Mouse (Mus musculus) skeletal muscle tissue, adult 2 months (tissue): ENCODE measurements around the gene Etl4.
A peak's percentile ranks its signal among the peaks of the same experiment; 100 is the strongest.
"Not testable (repeated sequence)": the region's sequence is repeated elsewhere in the genome, so short reads cannot be mapped to it uniquely, and the experiment has no call there.

Experiments
- DNase-seq: peaks from one replicate; pipeline ENCODE4 v3.0.0-alpha.2; 2012; ENCODE audit warnings: low read depth, low spot score

Etl4 gene

GRCm38 (mm10) chr2:20167566-20167965, 258.0 kb downstream of the Etl4 start:
- DNase-seq: no peak

GRCm38 (mm10) chr2:20168156-20168555, 258.6 kb downstream of the Etl4 start:
- no peak for DNase-seq

- not testable (repeated sequence) for DNase-seq
Observed at GRCm38 (mm10) chr2:20176456-20177184, 267.0 kb downstream of the Etl4 start.

GRCm38 (mm10) chr2:20177236-20177635, 267.7 kb downstream of the Etl4 start:
- not testable (repeated sequence) for DNase-seq

- not testable (repeated sequence) for DNase-seq
Observed at GRCm38 (mm10) chr2:20180561-20180960, 271.0 kb downstream of the Etl4 start.

- DNase-seq: not testable (repeated sequence)
Observed at GRCm38 (mm10) chr2:20187223-20187622, 277.6 kb downstream of the Etl4 start.

- no peak for DNase-seq
Observed at GRCm38 (mm10) chr2:20203011-20203410, 293.4 kb downstream of the Etl4 start.

GRCm38 (mm10) chr2:20206647-20207046, 297.1 kb downstream of the Etl4 start:
- DNase-seq: no peak

GRCm38 (mm10) chr2:20208683-20209194, 299.2 kb downstream of the Etl4 start:
- no peak for DNase-seq

- DNase-seq: no peak
Observed at GRCm38 (mm10) chr2:20209359-20209758, 299.8 kb downstream of the Etl4 start.

GRCm38 (mm10) chr2:20216275-20216674, 306.7 kb downstream of the Etl4 start:
- no peak for DNase-seq

GRCm38 (mm10) chr2:20216686-20217437, 307.3 kb downstream of the Etl4 start:
- DNase-seq: no peak

- no peak for DNase-seq
Observed at GRCm38 (mm10) chr2:20231371-20231770, 321.8 kb downstream of the Etl4 start.

GRCm38 (mm10) chr2:20248043-20248664, 338.6 kb downstream of the Etl4 start:
- DNase-seq: no peak

GRCm38 (mm10) chr2:20249403-20249802, 339.8 kb downstream of the Etl4 start:
- peak; percentile 14 for DNase-seq

- peak; percentile 9 for DNase-seq
Observed at GRCm38 (mm10) chr2:20276124-20276523, 366.5 kb downstream of the Etl4 start.

- DNase-seq: no peak
Observed at GRCm38 (mm10) chr2:20281903-20282302, 372.3 kb downstream of the Etl4 start.

GRCm38 (mm10) chr2:20284425-20284824, 374.8 kb downstream of the Etl4 start:
- no peak for DNase-seq

- DNase-seq: no peak
Observed at GRCm38 (mm10) chr2:20290982-20291740, 381.6 kb downstream of the Etl4 start.

- no peak for DNase-seq
Observed at GRCm38 (mm10) chr2:20291741-20292110, 382.1 kb downstream of the Etl4 start.

GRCm38 (mm10) chr2:20293336-20293735, 383.8 kb downstream of the Etl4 start:
- no peak for DNase-seq

- DNase-seq: no peak
Observed at GRCm38 (mm10) chr2:20294596-20294995, 385.0 kb downstream of the Etl4 start.
